Mouse (Mus musculus): ENCODE measurements around the gene Kif23. TPM values are rescaled to one million over a fixed set of nuclear protein-coding genes. Genes with fewer than 3 reads are reported as not detected.
A peak's percentile ranks its signal among the peaks of the same experiment; 100 is the strongest.

Kif23 gene
- polyA plus RNA-seq, 1 experiment, result 24.1 TPM

GRCm38 (mm10) chr9:61901574-61901973 is 45.0 kb downstream of the Kif23 start:
- no peaks in the 10 kb centered on the region for H3K79me2 ChIP-seq (ENCODE audit: control insufficient read depth, insufficient read depth)
- TF ChIP-seq TCF3 (IDR thresholded peaks at IDR 0.05; ENCODE audit: insufficient read length, low read depth) (no peak), MYOG (IDR thresholded peaks at IDR 0.05; ENCODE audit: control insufficient read depth in 1 of 3, insufficient read depth in 1 of 3, insufficient read length in 2 of 3, low read depth in 2 of 3) (no peak), CEBPB (IDR thresholded peaks at IDR 0.05; ENCODE audit: insufficient read depth, poor library complexity, severe bottlenecking) (no peak), SRF (IDR thresholded peaks at IDR 0.05; ENCODE audit: control insufficient read depth, insufficient read length, low read depth) (no peak), POLR2A (IDR thresholded peaks at IDR 0.05; ENCODE audit: insufficient read length, low read depth) (no peak), MYOD1 (IDR thresholded peaks at IDR 0.05; ENCODE audit: control insufficient read depth in 1 of 3, insufficient read length in 2 of 3, low read depth in 2 of 3) (no peak), REST (IDR thresholded peaks at IDR 0.05; ENCODE audit: insufficient read depth, insufficient read length) (no peak), E2F4 (IDR thresholded peaks at IDR 0.05; ENCODE audit: insufficient read depth) (no peak), TCF12 (IDR thresholded peaks at IDR 0.05; ENCODE audit: insufficient read depth, poor library complexity, severe bottlenecking) (no peak), USF1 (IDR thresholded peaks at IDR 0.05; ENCODE audit: low read depth) (no peak), MAX (IDR thresholded peaks at IDR 0.05; ENCODE audit: low read depth) (no peak), POLR2AphosphoS2 (IDR thresholded peaks at IDR 0.05; ENCODE audit: insufficient read length, low read depth) (no peak)
- H3K36me3 ChIP-seq (ENCODE audit: control insufficient read depth, insufficient read depth), result no peaks in the 10 kb centered on the region
- no peak overlapping the region for H3K4me3 ChIP-seq
- no peak overlapping the region for H3ac ChIP-seq (ENCODE audit: control insufficient read depth, insufficient read length)
- peaks cover 14% of the 10 kb centered on the region for H3K27me3 ChIP-seq (ENCODE audit: control insufficient read depth, insufficient read depth, insufficient read length)
- no peak overlapping the region for H3K4me2 ChIP-seq (ENCODE audit: low read depth)

- H3K4me2 ChIP-seq (ENCODE audit: low read depth), result peak overlapping the region; percentile 45
- H3K27me3 ChIP-seq (ENCODE audit: control insufficient read depth, insufficient read depth, insufficient read length), result peaks cover 17% of the 10 kb centered on the region
- H3K79me2 ChIP-seq (ENCODE audit: control insufficient read depth, insufficient read depth), result no peaks in the 10 kb centered on the region
- no peaks in the 10 kb centered on the region for H3K36me3 ChIP-seq (ENCODE audit: control insufficient read depth, insufficient read depth)
- TF ChIP-seq MYOD1 (IDR thresholded peaks at IDR 0.05; ENCODE audit: control insufficient read depth in 1 of 3, insufficient read length in 2 of 3, low read depth in 2 of 3) (no peak), POLR2A (IDR thresholded peaks at IDR 0.05; ENCODE audit: insufficient read length, low read depth) (no peak), MAX (IDR thresholded peaks at IDR 0.05; ENCODE audit: low read depth) (no peak), E2F4 (IDR thresholded peaks at IDR 0.05; ENCODE audit: insufficient read depth) (no peak), CEBPB (IDR thresholded peaks at IDR 0.05; ENCODE audit: insufficient read depth, poor library complexity, severe bottlenecking) (no peak), TCF3 (IDR thresholded peaks at IDR 0.05; ENCODE audit: insufficient read length, low read depth) (no peak), POLR2AphosphoS2 (IDR thresholded peaks at IDR 0.05; ENCODE audit: insufficient read length, low read depth) (no peak), USF1 (IDR thresholded peaks at IDR 0.05; ENCODE audit: low read depth) (no peak), TCF12 (IDR thresholded peaks at IDR 0.05; ENCODE audit: insufficient read depth, poor library complexity, severe bottlenecking) (no peak), SRF (IDR thresholded peaks at IDR 0.05; ENCODE audit: control insufficient read depth, insufficient read length, low read depth) (no peak), REST (IDR thresholded peaks at IDR 0.05; ENCODE audit: insufficient read depth, insufficient read length) (no peak), MYOG (IDR thresholded peaks at IDR 0.05; ENCODE audit: control insufficient read depth in 1 of 3, insufficient read depth in 1 of 3, insufficient read length in 2 of 3, low read depth in 2 of 3) (no peak)
- no peak overlapping the region for H3ac ChIP-seq (ENCODE audit: control insufficient read depth, insufficient read length)
- H3K4me3 ChIP-seq, result no peak overlapping the region
These were observed 46.8 kb downstream of the Kif23 start for GRCm38 (mm10) chr9:61899804-61900203.

DNA sequence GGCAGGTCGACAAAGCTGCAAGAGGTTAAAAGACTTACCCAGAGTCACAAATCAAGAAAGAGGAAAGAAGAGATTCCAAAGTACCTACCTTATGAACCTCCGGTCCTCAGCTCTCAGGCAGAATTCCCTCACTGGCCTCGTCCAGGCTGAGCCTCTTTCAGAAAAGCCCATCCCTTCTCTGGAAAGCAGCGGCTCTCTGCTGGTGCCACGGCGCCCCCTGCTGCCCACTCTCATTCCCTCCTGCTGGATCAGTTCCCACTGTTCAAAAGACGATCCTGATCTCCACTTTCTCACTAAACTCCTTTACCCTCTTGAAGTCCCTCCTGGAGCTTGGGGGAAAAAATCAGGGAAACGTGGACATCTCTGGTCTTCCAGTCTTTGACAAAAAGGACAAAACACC is 48.2 kb downstream of the Kif23 start:
- Histone ChIP-seq H3ac (ENCODE audit: control insufficient read depth, insufficient read length) (no peak overlapping the region), H3K4me2 (ENCODE audit: low read depth) (peak overlapping the region; percentile 12), H3K27me3 (ENCODE audit: control insufficient read depth, insufficient read depth, insufficient read length) (peaks cover 17% of the 10 kb centered on the region), H3K4me3 (no peak overlapping the region), H3K79me2 (ENCODE audit: control insufficient read depth, insufficient read depth) (no peaks in the 10 kb centered on the region), H3K36me3 (ENCODE audit: control insufficient read depth, insufficient read depth) (no peaks in the 10 kb centered on the region)
- TF ChIP-seq MAX (IDR thresholded peaks at IDR 0.05; ENCODE audit: low read depth), result no peak
- no peak for TF ChIP-seq TCF12 (IDR thresholded peaks at IDR 0.05; ENCODE audit: insufficient read depth, poor library complexity, severe bottlenecking)
- TF ChIP-seq CEBPB (IDR thresholded peaks at IDR 0.05; ENCODE audit: insufficient read depth, poor library complexity, severe bottlenecking), result no peak
- TF ChIP-seq SRF (IDR thresholded peaks at IDR 0.05; ENCODE audit: control insufficient read depth, insufficient read length, low read depth), result no peak
- no peak for TF ChIP-seq POLR2A (IDR thresholded peaks at IDR 0.05; ENCODE audit: insufficient read length, low read depth)
- TF ChIP-seq USF1 (IDR thresholded peaks at IDR 0.05; ENCODE audit: low read depth), result no peak
- TF ChIP-seq REST (IDR thresholded peaks at IDR 0.05; ENCODE audit: insufficient read depth, insufficient read length), result no peak

DNA sequence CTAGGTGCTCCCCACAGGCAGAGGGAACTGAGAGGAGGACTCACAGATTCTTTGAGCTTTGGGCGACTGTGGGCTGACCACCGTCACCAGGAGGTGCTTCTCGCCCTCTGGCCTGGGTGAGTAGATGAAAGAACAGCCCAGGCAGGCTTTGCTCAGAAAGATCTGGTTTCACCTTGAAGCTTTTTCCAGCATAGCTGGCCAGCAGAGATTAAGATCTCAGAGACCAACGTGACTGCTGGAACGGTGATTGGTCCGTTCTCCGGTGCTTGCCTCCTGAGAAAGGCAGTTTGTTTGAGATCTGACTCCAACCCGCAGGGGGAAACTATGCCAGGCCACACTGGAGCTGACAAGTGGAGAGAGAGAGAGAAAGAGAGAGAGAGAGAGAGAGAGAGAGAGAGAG is 51.6 kb downstream of the Kif23 start:
- H3K27me3 ChIP-seq (ENCODE audit: control insufficient read depth, insufficient read depth, insufficient read length), result peaks cover 6% of the 10 kb centered on the region

DNA sequence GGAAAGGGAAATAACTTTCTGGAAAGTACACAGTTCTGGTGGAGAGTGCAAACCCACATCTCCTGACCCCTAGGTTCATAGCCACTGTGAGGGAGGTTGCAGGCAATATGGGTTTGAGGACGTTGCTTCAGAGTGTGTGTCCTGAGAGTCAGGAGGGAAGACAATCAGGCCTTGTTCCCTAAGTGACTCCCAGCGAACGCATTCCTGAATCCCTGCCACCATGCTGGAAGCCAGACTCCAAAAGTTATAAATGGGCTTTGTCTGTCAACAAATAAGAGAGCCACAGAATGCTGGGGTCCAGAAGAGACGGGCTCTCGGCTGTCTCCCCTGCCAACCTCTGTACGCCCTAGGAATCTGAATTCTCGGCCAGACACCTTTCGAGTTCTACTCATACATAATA is 56.7 kb downstream of the Kif23 start:
- Histone ChIP-seq H3ac (ENCODE audit: control insufficient read depth, insufficient read length) (no peak overlapping the region), H3K4me3 (no peak overlapping the region), H3K79me2 (ENCODE audit: control insufficient read depth, insufficient read depth) (no peaks in the 10 kb centered on the region), H3K36me3 (ENCODE audit: control insufficient read depth, insufficient read depth) (no peaks in the 10 kb centered on the region), H3K4me2 (ENCODE audit: low read depth) (no peak overlapping the region), H3K27me3 (ENCODE audit: control insufficient read depth, insufficient read depth, insufficient read length) (peaks cover 8% of the 10 kb centered on the region)
- TF ChIP-seq MYOG (IDR thresholded peaks at IDR 0.05; ENCODE audit: control insufficient read depth in 1 of 3, insufficient read depth in 1 of 3, insufficient read length in 2 of 3, low read depth in 2 of 3) (no peak), REST (IDR thresholded peaks at IDR 0.05; ENCODE audit: insufficient read depth, insufficient read length) (no peak), MAX (IDR thresholded peaks at IDR 0.05; ENCODE audit: low read depth) (no peak), POLR2A (IDR thresholded peaks at IDR 0.05; ENCODE audit: insufficient read length, low read depth) (no peak), SRF (IDR thresholded peaks at IDR 0.05; ENCODE audit: control insufficient read depth, insufficient read length, low read depth) (no peak), MYOD1 (IDR thresholded peaks at IDR 0.05; ENCODE audit: control insufficient read depth in 1 of 3, insufficient read length in 2 of 3, low read depth in 2 of 3) (no peak), CEBPB (IDR thresholded peaks at IDR 0.05; ENCODE audit: insufficient read depth, poor library complexity, severe bottlenecking) (no peak), TCF3 (IDR thresholded peaks at IDR 0.05; ENCODE audit: insufficient read length, low read depth) (no peak), E2F4 (IDR thresholded peaks at IDR 0.05; ENCODE audit: insufficient read depth) (no peak), TCF12 (IDR thresholded peaks at IDR 0.05; ENCODE audit: insufficient read depth, poor library complexity, severe bottlenecking) (no peak), USF1 (IDR thresholded peaks at IDR 0.05; ENCODE audit: low read depth) (no peak), POLR2AphosphoS2 (IDR thresholded peaks at IDR 0.05; ENCODE audit: insufficient read length, low read depth) (no peak)

More for the DNA sequence above, 51.6 kb downstream of the Kif23 start:
- TF ChIP-seq POLR2AphosphoS2 (IDR thresholded peaks at IDR 0.05; ENCODE audit: insufficient read length, low read depth), result no peak
- TF ChIP-seq TCF3 (IDR thresholded peaks at IDR 0.05; ENCODE audit: insufficient read length, low read depth), result no peak
- TF ChIP-seq MYOG (IDR thresholded peaks at IDR 0.05; ENCODE audit: control insufficient read depth in 1 of 3, insufficient read depth in 1 of 3, insufficient read length in 2 of 3, low read depth in 2 of 3), result no peak
- TF ChIP-seq SRF (IDR thresholded peaks at IDR 0.05; ENCODE audit: control insufficient read depth, insufficient read length, low read depth), result no peak
- TF ChIP-seq MYOD1 (IDR thresholded peaks at IDR 0.05; ENCODE audit: control insufficient read depth in 1 of 3, insufficient read length in 2 of 3, low read depth in 2 of 3), result no peak
- no peak for TF ChIP-seq MAX (IDR thresholded peaks at IDR 0.05; ENCODE audit: low read depth)
- TF ChIP-seq CEBPB (IDR thresholded peaks at IDR 0.05; ENCODE audit: insufficient read depth, poor library complexity, severe bottlenecking), result no peak
- no peak for TF ChIP-seq E2F4 (IDR thresholded peaks at IDR 0.05; ENCODE audit: insufficient read depth)
- TF ChIP-seq POLR2A (IDR thresholded peaks at IDR 0.05; ENCODE audit: insufficient read length, low read depth), result no peak
- H3K79me2 ChIP-seq (ENCODE audit: control insufficient read depth, insufficient read depth), result no peaks in the 10 kb centered on the region
- H3K4me3 ChIP-seq, result no peak overlapping the region
- no peak overlapping the region for H3ac ChIP-seq (ENCODE audit: control insufficient read depth, insufficient read length)
- H3K4me2 ChIP-seq (ENCODE audit: low read depth), result no peak overlapping the region
- H3K36me3 ChIP-seq (ENCODE audit: control insufficient read depth, insufficient read depth), result no peaks in the 10 kb centered on the region

Measured in myocyte (in vitro differentiated cells).